Mouse (Mus musculus): ENCODE measurements at regions not wholly inside any gene's neighbourhood (a gene's known extent, or its start where the extent isn't known, plus 50 kb on each side); places are given as distances from the start of the nearest gene placed in this dataset.

GRCm38 (mm10) chr6:51252721-51253120, 179.7 kb upstream of the Nfe2l3 start:
- TF ChIP-seq CTCF (IDR thresholded peaks at IDR 0.05; ENCODE audit: control insufficient read depth, insufficient read depth, low read length) (no peak), POLR2A (IDR thresholded peaks at IDR 0.05; ENCODE audit: borderline replicate concordance, control insufficient read depth, low read depth, low read length) (no peak)

All from bone marrow, adult 2 months (tissue).